Mouse (Mus musculus) brown adipose tissue, adult 24 weeks (tissue): Measurements from ENCODE around the gene Lekr1. TPM values are rescaled to one million over a fixed set of nuclear protein-coding genes. Genes with fewer than 3 reads are reported as not detected.

ENCODE experiments used
- H3K27ac ChIP-seq: fragments of 200-500 bp; replicated peaks from 2 replicates; pipeline ENCODE4 v1.5.1; 2012; ENCODE audit warnings: low read depth, mild to moderate bottlenecking, low read length
- H3K4me1 ChIP-seq: fragments of 200-500 bp; 2 replicates; pipeline ENCODE4 v1.6.1; 2012; ENCODE audit warnings: low read length, mixed read lengths; ENCODE audit not compliant: control insufficient read depth, insufficient read depth, insufficient read length
- H3K4me3 ChIP-seq: fragments of 200-500 bp; 2 replicates; pipeline ENCODE4 v1.5.1; 2012; ENCODE audit warnings: low read depth, mild to moderate bottlenecking, low read length, moderate library complexity; ENCODE audit not compliant: insufficient read depth
- polyA plus RNA-seq: library from polyadenylated mRNA; stranded (reverse); fragments of >200 nt; gene quantifications from 2 replicates; pipeline ENCODE4 v1.2.4, GENCODE M21; 2012; ENCODE audit not compliant: missing spikeins, insufficient read depth, insufficient read length

The Lekr1 gene
- polyA plus RNA-seq = 5.7 and 7.6 TPM in 2 replicates

DNA sequence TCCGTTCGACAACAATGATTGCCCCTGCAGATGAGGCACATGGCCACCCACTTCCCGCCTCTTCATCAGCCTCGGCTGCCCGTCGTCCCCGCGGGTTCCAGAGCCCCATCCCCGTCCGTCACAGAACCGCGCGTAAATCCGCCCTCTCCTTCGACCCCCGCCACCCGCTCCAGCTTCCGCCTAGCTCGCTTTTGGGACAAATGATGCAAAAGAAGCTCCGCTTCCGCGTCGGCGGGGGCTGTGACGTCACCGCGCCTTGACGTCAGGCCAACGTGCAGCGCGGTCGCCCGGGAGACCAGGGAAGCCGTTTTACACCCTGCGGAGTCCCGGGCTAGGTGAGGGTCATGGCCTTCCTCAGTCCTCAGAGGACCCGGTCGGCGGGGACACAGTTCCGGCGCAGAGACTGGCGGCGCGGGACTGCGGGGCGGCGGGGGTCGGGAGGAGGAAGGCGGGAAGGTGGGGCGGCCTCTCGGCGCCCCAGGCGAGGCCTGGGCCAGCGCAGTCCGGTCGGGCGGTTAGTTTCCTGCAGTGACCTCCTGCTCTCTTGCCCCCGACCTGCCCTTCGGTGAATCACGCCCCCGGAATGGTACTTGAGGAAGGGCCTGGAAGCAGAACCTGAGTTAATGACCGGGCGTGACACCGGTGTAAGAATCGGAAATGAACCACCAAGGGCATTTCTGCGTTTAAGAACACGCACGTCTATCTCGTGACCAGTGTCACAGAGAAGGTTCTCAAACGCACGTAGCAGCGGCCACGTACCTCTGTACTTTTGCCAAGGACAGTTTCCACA, at the start of gene Lekr1:
Gene Lekr1, plus strand, starts transcription at position 252 of the 790 bp plus-strand sequence.
- H3K4me3 ChIP-seq = peak within 1 kb of the TSS; percentile 90
- H3K4me1 ChIP-seq = no peaks in the 10 kb centered on the region
- peak within 1 kb of the TSS; percentile 83 for H3K27ac ChIP-seq

DNA sequence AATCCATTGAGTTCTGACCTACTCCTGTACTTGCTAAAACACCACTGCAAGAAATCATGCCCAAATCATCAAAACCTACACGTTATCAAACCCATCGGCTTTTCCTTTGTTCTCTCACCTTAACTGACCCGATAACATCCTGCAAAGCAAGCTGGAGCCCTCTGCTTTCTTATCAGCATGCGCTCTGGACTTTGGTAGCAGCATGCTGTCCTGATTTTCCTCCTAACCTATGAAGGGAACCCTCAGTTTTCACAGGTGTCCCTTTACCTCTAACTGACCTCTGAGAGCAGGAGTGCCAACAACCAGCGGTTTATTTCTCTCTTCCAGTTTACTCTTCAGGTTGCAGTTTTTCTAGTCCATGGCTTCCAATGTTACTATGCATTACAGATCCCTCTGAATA, 48.5 kb upstream of the Lekr1 start:
- H3K4me1 ChIP-seq = no peaks in the 10 kb centered on the region; the same call in 1 of the 2 replicates
- no peak overlapping the region for H3K27ac ChIP-seq
- no peak overlapping the region for H3K4me3 ChIP-seq

DNA sequence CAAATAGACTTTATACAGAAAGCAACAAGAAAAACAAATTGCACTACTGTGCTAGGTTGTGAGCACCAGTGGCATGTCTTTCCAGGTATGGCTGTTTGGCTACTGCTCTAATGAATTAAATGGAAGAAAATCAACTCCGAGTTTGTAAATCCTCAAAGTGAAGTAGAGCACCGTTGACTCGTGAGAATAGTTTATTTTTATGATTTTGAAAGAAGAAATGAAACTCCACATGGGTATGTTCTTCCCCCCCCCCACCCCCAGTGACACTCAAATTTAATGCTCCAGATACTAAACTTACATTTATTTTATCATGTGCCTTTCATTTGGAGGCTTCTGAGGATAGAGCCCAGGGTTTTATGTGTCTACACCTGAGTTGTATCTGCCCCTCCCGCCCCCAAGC, 46.7 kb upstream of the Lekr1 start:
- Histone ChIP-seq H3K4me1 (no peaks in the 10 kb centered on the region), H3K4me3 (no peak overlapping the region), H3K27ac (no peak overlapping the region)

DNA sequence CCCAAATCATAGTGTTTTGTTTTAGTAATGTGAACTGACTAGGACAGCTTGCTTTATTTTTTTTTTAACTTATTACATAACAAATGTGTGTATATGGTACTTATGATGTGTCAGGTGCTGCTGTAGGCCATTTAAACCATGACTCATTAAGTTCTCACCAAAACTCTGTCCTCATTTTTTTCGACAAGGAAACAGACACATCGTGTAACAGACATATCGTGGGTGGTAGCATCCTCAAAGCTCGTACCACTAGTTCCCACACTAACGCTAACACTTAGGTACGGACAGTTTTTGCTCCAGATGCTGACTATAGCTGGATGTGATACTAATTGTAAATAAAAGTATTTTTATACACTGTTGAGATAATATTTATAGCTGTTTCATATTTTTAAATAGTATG, 43.0 kb upstream of the Lekr1 start:
- Histone ChIP-seq H3K4me3 (no peak overlapping the region), H3K27ac (no peak overlapping the region)

DNA sequence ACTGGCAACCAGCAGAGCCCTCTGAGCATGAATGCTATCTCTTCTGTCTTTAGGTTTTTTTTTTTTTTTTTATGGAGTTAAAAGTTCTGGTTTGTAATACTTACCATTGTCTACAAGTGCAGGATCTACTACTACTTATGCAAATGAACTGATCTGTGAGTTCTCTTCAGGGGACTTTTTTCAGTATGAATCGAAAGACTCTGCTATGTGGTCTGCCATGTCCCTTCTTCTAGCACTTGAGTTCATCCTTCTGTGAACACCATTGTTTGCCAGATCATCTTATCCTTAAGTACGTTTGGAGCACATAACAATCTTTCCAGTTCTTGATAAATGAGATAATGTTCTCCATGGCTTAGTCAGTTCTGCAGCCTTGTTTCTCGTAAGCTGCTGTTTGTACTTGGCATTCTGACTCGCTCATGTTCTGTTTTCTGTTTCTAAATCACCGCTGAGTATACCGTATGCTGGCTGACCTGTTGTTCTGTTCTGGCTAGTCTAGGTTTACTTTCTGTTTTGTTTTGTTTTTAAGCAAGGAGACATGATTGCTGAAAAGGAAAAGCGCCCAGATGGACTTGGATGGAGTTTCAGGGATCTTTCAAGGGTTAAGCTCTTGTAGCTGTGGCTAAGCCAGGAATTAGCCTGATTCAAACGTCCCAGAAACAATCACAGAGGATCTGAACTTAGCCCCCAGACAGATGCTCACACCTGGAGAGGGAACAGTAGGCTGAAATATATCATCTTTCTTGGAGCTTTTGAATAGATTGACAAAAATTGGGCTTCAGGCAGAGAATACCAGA, 40.3 kb upstream of the Lekr1 start:
- peak overlapping the region; percentile 35; the same call in 1 of the 2 replicates for H3K27ac ChIP-seq
- no peak overlapping the region; the same call in 1 of the 2 replicates for H3K4me3 ChIP-seq
- H3K4me1 ChIP-seq = no peaks in the 10 kb centered on the region

More for the DNA sequence above, 43.0 kb upstream of the Lekr1 start:
- no peaks in the 10 kb centered on the region for H3K4me1 ChIP-seq

DNA sequence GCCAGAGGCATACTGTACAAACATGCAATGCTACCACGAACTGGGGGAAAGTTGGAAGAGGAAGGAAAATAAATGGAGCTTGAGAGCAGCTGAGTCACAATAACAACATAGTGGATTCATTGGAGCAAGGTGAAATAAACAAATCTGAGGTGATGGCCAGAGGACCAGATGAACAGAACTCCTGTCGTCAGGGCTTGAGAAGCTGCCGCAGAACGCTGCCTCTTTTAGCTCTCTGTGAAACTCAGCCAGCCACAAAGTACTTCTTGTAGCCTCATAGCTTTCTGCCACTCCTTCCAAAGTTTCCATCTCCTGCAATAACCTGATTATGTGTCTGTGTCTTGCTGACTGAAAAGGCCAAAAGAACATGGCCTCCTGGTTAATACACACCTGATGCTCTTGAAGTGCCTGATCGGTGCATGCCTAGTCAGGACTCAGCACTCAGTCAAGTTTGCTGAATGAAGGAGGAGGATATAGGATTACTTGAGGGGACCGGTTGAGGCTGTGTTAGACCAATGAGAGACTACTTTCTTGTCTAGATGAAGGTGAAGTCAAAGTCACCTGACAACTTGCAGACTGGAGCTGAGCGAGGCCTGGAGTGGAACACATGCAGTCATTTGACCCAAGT, 39.6 kb upstream of the Lekr1 start:
- Histone ChIP-seq H3K27ac (0 out of 2 replicates have a peak overlapping the region, but pooled peaks have one; percentile 35), H3K4me1 (no peaks in the 10 kb centered on the region), H3K4me3 (no peak overlapping the region)

DNA sequence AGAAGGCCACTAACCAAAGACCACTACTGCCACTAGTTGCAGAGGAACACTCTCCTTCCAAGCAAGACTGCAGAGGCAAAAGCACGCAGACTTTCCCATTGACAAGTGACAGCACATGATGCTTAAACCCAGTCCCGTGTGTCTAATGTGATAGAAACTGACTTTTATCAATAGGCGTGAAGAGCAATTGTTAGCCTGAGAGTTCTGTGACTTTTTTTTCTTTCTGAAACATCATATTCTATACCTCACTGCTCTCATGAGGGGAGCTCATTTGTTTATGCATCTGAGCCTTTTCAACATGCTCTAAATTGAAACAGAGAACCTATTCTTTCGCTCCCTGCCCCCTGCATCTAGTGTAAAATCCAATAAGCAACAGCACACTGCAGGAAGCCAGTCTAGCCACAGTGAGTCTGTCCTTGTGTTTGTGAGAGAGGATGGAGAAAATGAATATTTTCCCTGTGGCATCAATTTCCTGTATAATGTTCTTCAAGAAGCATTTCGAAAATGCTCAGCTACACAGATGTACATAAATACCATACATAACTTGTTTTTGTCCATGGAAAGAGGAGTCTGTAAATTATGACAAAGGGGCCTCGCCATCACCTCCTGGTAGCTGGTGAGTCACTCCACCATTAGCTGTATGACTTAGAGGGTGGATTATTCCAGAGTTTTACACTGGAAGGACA, 38.9 kb upstream of the Lekr1 start:
- H3K4me1 ChIP-seq = no peaks in the 10 kb centered on the region
- no peak overlapping the region for H3K4me3 ChIP-seq
- H3K27ac ChIP-seq = no peak overlapping the region

DNA sequence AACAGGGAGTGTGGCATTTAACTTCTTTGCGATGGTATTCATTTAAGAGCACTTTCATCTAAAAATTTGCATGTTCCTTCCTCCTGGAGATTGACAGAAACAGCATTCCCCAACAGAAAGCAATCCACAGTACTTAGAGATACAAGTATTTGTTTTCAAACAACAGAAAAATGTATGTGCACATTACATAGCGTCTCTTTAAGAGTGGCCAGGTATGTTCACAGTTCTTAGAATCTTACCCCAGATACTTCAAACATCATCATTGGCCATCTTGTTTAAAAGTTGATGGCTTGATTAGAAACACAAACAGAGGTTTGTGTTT, 38.4 kb upstream of the Lekr1 start:
- Histone ChIP-seq H3K27ac (no peak overlapping the region), H3K4me1 (no peaks in the 10 kb centered on the region), H3K4me3 (no peak overlapping the region)

DNA sequence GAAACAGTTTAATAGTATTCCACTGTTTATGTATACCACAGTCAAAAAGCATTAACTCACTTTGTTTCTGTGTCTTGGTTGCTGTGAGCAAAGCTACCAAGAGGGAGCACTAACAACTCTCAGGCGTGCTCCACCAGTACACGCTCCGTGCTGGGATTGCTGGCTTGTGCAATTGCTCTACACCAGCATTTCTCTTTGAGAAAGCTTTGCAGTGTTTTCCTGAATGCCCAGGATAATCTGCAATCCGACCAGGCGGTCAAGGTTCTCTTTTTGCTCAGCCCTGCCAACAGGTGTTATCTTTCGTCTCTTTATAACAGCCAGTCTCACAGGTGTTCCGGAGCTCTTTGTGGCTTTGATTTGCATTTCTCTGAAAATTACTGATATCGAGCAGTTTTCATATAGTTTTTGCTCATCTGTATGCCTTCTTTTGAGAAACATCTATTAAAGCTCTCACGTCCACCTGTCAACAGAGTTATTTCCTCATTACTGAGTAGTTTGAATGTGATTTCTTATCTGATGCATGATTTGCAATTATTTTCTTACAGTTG, 36.4 kb upstream of the Lekr1 start:
- Histone ChIP-seq H3K27ac (no peak overlapping the region), H3K4me1 (no peaks in the 10 kb centered on the region), H3K4me3 (no peak overlapping the region)

DNA sequence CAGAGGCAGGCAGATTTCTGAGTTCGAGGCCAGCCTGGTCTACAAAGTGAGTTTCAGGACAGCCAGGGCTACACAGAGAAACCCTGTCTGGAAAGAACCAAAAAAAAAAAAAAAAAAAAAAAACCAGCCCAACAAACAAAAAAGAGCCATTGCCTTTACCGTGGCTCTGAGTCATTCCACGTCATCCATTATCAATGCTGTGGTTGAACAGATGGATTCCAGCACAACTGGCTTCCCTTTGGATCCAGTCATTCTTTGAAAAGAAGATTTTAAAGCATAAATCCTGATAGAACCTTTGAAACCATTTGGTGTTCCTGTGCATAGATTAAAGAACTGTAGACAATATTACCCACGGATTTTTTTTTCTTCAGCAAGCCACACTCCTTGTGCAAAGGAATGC, 32.4 kb upstream of the Lekr1 start:
- no peak overlapping the region for H3K4me3 ChIP-seq
- no peaks in the 10 kb centered on the region for H3K4me1 ChIP-seq
- no peak overlapping the region for H3K27ac ChIP-seq

DNA sequence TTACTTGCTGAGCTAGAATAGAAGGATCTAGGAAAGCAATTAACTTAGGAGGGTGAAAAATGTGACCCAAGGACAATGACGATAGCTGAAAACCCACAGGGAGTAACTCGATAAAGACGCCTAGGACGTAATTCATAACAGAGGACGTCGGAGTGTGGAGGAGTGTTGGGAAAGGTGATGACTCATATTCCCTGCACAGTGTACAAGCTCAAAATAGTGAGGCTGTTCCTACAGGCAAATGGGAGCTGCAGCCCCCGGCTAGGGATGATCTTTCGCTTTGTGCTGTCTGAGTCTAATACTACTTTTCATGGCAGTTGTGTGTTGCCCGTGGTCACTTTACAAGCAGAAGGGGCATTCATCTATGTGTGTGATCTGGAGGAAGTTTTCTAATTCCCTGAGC, 30.0 kb upstream of the Lekr1 start:
- Histone ChIP-seq H3K27ac (no peak overlapping the region), H3K4me1 (no peaks in the 10 kb centered on the region), H3K4me3 (no peak overlapping the region)

DNA sequence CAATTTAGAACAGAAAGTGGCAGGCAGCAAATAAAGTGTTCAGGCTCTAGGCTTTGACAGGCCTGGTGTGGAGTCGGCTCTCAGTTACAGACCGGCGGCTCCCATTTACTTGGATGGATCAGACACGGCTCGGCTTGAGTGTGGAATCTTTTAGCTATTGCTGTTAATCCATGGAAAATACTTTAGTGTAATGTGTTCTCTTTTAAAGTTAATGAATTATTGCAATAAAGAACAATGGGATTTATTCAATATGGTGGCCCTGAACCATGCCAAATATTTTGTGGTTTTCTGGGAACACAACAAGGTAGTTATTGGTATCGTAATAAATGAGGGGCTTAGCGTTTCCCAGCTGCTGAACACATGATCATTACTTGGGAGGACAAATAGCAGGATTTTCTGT, 28.7 kb upstream of the Lekr1 start:
- H3K4me3 ChIP-seq = no peak overlapping the region
- no peaks in the 10 kb centered on the region for H3K4me1 ChIP-seq

DNA sequence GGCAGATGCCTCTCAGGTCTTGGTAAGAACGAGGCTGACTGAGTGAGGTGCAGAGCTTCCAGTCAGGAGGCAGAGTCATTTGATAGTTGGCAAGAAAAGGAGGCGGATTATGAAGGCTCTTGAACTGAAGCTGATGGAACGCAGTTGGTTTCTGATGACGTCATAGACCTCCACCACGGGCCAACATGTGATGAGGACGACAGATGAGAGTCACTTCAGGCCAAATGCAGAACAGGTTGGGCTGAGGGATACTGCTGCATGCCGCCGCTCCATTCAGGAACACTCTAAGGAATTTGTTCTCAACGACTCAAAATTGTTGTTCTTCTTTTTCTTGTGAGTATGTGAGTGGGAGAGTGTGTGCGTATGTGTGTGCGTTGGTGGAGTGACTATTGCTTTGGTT, 27.1 kb upstream of the Lekr1 start:
- Histone ChIP-seq H3K4me3 (no peak overlapping the region), H3K27ac (no peak overlapping the region), H3K4me1 (no peaks in the 10 kb centered on the region)

More for the DNA sequence above, 28.7 kb upstream of the Lekr1 start:
- no peak overlapping the region for H3K27ac ChIP-seq

DNA sequence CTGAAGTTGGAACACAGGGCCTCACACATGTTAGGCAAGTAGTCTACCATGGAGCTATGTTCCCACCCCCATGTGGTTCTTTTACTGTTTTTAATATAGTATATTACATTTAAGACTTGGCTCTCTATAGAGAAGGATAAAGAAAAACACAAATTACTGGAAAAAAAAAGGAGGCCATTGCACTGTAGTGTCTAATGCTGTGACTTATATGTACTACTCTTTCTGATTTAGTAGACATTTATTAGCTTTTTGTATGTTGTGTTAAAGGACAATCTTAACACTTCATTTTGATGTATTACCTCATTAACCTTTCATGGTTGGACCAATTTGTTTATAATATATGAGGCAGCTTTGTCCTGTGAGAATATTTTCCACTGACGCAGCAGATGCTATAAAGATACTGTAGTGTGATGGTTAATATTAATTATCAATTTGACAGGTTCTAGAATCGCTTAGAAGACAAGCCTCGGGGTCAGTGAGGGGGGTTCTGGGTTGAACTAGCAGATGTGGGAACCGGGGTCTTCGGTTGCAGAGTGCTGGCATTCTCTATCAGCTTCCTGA, 26.5 kb upstream of the Lekr1 start:
- no peak overlapping the region for H3K4me3 ChIP-seq
- H3K4me1 ChIP-seq = no peaks in the 10 kb centered on the region
- no peak overlapping the region for H3K27ac ChIP-seq
